Mouse (Mus musculus): ENCODE measurements around the gene Nfatc3.

The Nfatc3 gene

GRCm38 (mm10) chr8:106056455-106056982 lies 2.1 kb upstream of the Nfatc3 start:
- no peak for DNase-seq (ENCODE audit: low read depth, low spot score)

- no peak for DNase-seq (ENCODE audit: low read depth, low spot score)
Measured at GRCm38 (mm10) chr8:106059613-106060371, 1.2 kb downstream of the Nfatc3 start.

GRCm38 (mm10) chr8:106060521-106060920 lies 1.9 kb downstream of the Nfatc3 start:
- no peak for DNase-seq (ENCODE audit: low read depth, low spot score)

GRCm38 (mm10) chr8:106061686-106062085 lies 3.0 kb downstream of the Nfatc3 start:
- DNase-seq (ENCODE audit: low read depth, low spot score), result no peak

GRCm38 (mm10) chr8:106063046-106063445 lies 4.4 kb downstream of the Nfatc3 start:
- DNase-seq (ENCODE audit: low read depth, low spot score), result no peak

GRCm38 (mm10) chr8:106066721-106067120 lies 8.1 kb downstream of the Nfatc3 start:
- no peak for DNase-seq (ENCODE audit: low read depth, low spot score)

- DNase-seq (ENCODE audit: low read depth, low spot score), result no peak
Measured at GRCm38 (mm10) chr8:106069565-106069964, 10.9 kb downstream of the Nfatc3 start.

GRCm38 (mm10) chr8:106072113-106072512 lies 13.5 kb downstream of the Nfatc3 start:
- no peak for DNase-seq (ENCODE audit: low read depth, low spot score)

- no peak for DNase-seq (ENCODE audit: low read depth, low spot score)
Measured at GRCm38 (mm10) chr8:106074236-106074635, 15.6 kb downstream of the Nfatc3 start.

- DNase-seq (ENCODE audit: low read depth, low spot score), result no peak
Measured at GRCm38 (mm10) chr8:106074659-106075058, 16.0 kb downstream of the Nfatc3 start.

- no peak for DNase-seq (ENCODE audit: low read depth, low spot score)
Measured at GRCm38 (mm10) chr8:106075161-106075862, 16.7 kb downstream of the Nfatc3 start.

- no peak for DNase-seq (ENCODE audit: low read depth, low spot score)
Measured at GRCm38 (mm10) chr8:106075863-106076174, 17.2 kb downstream of the Nfatc3 start.

- no peak for DNase-seq (ENCODE audit: low read depth, low spot score)
Measured at GRCm38 (mm10) chr8:106076612-106077011, 18.0 kb downstream of the Nfatc3 start.

GRCm38 (mm10) chr8:106077452-106078067 lies 18.9 kb downstream of the Nfatc3 start:
- no peak for DNase-seq (ENCODE audit: low read depth, low spot score)

GRCm38 (mm10) chr8:106102321-106102720 lies 43.7 kb downstream of the Nfatc3 start:
- DNase-seq (ENCODE audit: low read depth, low spot score), result no peak

GRCm38 (mm10) chr8:106103888-106104287 lies 45.2 kb downstream of the Nfatc3 start:
- DNase-seq (ENCODE audit: low read depth, low spot score), result no peak

- no peak for DNase-seq (ENCODE audit: low read depth, low spot score)
Measured at GRCm38 (mm10) chr8:106106193-106106592, 47.6 kb downstream of the Nfatc3 start.

- DNase-seq (ENCODE audit: low read depth, low spot score), result no peak
Measured at GRCm38 (mm10) chr8:106108080-106108479, 49.4 kb downstream of the Nfatc3 start.

- DNase-seq (ENCODE audit: low read depth, low spot score), result no peak
Measured at GRCm38 (mm10) chr8:106108729-106109128, 50.1 kb downstream of the Nfatc3 start.

- no peak for DNase-seq (ENCODE audit: low read depth, low spot score)
Measured at GRCm38 (mm10) chr8:106112041-106112440, 53.4 kb downstream of the Nfatc3 start.

GRCm38 (mm10) chr8:106112514-106112913 lies 53.9 kb downstream of the Nfatc3 start:
- no peak for DNase-seq (ENCODE audit: low read depth, low spot score)

- DNase-seq (ENCODE audit: low read depth, low spot score), result no peak
Measured at GRCm38 (mm10) chr8:106115897-106116296, 57.3 kb downstream of the Nfatc3 start.

- DNase-seq (ENCODE audit: low read depth, low spot score), result no peak
Measured at GRCm38 (mm10) chr8:106123443-106123842, 64.8 kb downstream of the Nfatc3 start.

All from retina, postnatal 7 days (tissue).